Mouse (Mus musculus) liver, adult (tissue): ENCODE measurements around the gene Ctbs.

Experiments
- GATA4 ChIP-seq: IDR thresholded peaks from 2 replicates; pipeline ENCODE4 v1.6.1; 2014; ENCODE audit warnings: mild to moderate bottlenecking, low read length; ENCODE audit not compliant: insufficient replicate concordance

Ctbs gene

DNA sequence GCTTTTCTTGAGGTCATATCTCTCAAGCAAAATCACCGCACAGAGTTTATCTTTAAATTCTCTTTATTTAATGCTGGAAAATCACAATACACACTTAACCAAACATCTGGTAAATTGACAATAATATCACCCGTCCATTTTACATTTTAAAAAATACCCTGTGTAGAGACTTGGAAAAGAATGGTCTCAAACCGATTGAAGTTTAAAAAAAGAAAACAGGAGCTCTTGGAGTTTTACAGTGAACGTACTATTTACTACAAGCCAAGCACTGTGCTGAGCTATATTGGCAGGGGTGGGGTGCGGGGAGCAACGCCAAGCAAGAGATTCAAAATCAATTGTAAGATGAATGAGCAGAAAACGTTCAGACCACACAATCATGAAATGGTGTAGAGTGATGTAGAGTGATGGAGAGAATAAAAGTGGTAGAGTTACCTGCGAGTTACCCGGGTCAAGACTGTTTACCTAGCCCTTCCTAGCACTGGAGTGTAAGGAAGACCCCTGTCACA, at the start of gene Ctbs:
Gene Ctbs (plus strand): TSS at position 51 of the 506 bp plus-strand sequence.
- no peak for TF ChIP-seq GATA4

GRCm38 (mm10) chr3:146403770-146404169, 45.8 kb upstream of the Ctbs start:
- no peak for TF ChIP-seq GATA4

- no peak for TF ChIP-seq GATA4
Measured at GRCm38 (mm10) chr3:146404311-146405201, 45.0 kb upstream of the Ctbs start, which contains the start of gene Ssx2ip. Gene Ssx2ip (plus strand): TSS chr3:146404642.

- no peak for TF ChIP-seq GATA4
Measured at GRCm38 (mm10) chr3:146405213-146406006, 44.2 kb upstream of the Ctbs start.

GRCm38 (mm10) chr3:146406007-146406341, 43.6 kb upstream of the Ctbs start:
- TF ChIP-seq GATA4: no peak

GRCm38 (mm10) chr3:146407086-146407721, 42.4 kb upstream of the Ctbs start:
- no peak for TF ChIP-seq GATA4

DNA sequence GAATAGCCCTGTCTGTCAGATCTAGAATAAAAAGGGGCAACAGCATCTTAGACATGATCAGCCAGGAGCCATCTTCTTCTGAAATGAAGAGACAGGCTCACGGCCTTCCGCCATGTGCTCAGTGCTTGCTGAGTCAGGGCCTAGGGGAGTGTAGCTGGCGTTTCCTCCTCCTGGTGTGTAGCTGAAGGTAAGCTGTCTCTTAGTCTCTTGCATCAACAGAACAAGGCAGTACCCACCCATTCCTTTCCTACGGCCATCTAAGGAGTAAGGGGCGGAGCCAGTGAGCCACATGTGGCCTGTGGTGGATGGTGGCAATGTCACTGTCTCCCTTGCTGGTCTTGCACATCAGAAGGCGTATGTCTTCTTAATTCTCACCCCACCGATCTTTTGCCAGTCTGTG, 39.5 kb upstream of the Ctbs start:
- TF ChIP-seq GATA4: no peak

DNA sequence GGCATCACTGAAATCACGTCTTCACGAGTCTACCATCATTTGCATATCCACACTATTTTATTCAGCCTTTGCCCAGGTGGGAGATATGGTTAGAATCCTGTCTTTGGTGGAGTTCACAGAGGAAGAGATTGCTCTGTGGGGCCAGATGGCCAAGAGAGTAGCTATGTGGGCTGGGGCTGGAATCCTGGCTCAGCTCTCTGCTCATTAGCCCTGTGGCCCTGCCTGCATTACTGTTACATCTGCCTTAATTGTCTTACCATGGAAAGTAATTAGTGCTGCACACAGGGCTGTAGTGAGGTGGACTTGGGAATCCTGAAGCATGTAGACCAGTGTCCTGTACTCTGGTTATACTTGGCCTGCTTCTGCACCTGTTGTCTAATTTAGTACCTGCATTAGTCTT, 37.6 kb upstream of the Ctbs start:
- TF ChIP-seq GATA4: no peak

GRCm38 (mm10) chr3:146412480-146412879, 37.1 kb upstream of the Ctbs start:
- no peak for TF ChIP-seq GATA4

DNA sequence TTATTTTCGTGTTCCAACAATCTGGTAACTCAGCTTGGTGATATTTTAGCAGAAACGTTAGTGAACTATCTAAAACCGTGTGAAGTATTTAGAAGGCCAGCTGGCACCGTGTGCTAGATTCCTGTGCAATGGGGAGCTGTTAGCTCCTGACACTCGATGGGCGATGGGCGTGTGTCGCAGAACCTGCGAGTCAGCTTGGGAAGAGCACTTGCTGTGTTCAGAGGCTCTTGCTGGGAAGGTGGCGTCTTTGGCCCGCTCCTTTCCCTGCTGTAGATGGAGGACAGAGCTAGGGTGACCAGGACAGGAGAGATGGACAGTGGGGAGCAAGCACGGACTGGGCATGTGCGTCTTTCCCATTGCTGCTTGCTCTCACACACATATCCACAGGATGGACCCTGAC, 36.6 kb upstream of the Ctbs start:
- TF ChIP-seq GATA4: no peak

- no peak for TF ChIP-seq GATA4
Measured at GRCm38 (mm10) chr3:146413992-146414391, 35.6 kb upstream of the Ctbs start.

DNA sequence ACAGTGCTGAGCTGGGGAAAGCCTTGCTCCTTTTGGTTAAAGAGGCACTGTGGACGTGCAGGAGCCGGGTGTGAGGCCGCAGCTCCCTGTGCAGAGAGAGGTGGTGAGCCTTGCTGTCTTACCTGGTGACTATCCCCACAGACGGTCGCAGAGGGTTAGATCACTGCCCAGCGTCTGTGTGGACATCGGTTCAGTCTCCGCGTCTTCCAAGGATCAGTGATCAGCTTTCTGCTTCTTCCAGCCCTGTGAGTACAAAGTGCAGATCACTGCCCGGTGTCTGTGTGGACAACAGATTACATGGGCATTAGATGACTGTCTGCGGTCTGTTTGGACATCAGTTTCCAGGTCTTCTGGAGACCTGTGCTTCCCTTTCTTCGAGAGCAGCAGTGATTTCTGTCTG, 35.0 kb upstream of the Ctbs start:
- TF ChIP-seq GATA4: no peak

- no peak for TF ChIP-seq GATA4
Measured at GRCm38 (mm10) chr3:146417873-146418272, 31.7 kb upstream of the Ctbs start.

- peak; percentile 97 for TF ChIP-seq GATA4
Measured at GRCm38 (mm10) chr3:146418901-146419300, 30.7 kb upstream of the Ctbs start.

DNA sequence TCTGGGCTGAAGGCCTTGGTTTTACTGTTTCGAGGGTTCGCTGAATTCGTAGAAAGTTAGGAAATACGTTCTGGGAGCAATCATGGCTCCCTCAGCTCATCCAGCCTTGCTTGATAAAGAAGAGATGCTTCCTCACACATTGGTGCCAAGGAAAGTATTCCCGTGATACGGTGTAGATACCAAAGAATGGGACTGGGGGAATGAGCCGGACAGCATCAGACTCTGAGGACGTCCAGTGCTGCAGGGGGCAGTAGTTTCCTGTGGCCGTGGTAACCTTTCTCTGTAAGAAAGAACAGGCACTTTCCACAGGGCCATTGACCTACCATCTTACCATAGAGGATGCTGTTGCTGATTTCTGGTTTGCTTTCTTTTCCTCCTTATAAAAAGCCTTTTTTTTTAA, 30.1 kb upstream of the Ctbs start:
- TF ChIP-seq GATA4: peak; percentile 63; the same call in 1 of the 2 replicates

- TF ChIP-seq GATA4: no peak
Measured at GRCm38 (mm10) chr3:146419992-146420537, 29.5 kb upstream of the Ctbs start.

GRCm38 (mm10) chr3:146421787-146422186, 27.8 kb upstream of the Ctbs start:
- TF ChIP-seq GATA4: no peak
